Mouse (Mus musculus): ENCODE measurements around the gene Tet3. TPM values are rescaled to one million over a fixed set of nuclear protein-coding genes. Genes with fewer than 3 reads are reported as not detected.

Tet3 gene
- polyA plus RNA-seq, 1 experiment from 2014 or later: 39.9 TPM

- no peak overlapping the region for H3K9ac ChIP-seq (ENCODE audit: low read length)
- ATAC-seq (ENCODE audit: low FRiP score) (no peak), DNase-seq (ENCODE audit: low spot score, missing footprints) (no peak)
- no peak overlapping the region for H3K27ac ChIP-seq (ENCODE audit: low read depth, low read length)
- no peak overlapping the region for H3K4me2 ChIP-seq
- H3K27me3 ChIP-seq (ENCODE audit: control insufficient read depth, insufficient read depth, low read length): no peaks in the 10 kb centered on the region
- WGBS: 91% methylated on average over 12 of the region's 12 CpGs
- no peak overlapping the region for H3K4me3 ChIP-seq (ENCODE audit: low read depth, low read length)
- H3K9me3 ChIP-seq (ENCODE audit: control insufficient read depth, low read length): no peaks in the 10 kb centered on the region
- peaks cover 33% of the 10 kb centered on the region for H3K4me1 ChIP-seq (ENCODE audit: control insufficient read depth, insufficient read depth, low read length)
- H3K36me3 ChIP-seq (ENCODE audit: control insufficient read depth, insufficient read depth, low read length): no peaks in the 10 kb centered on the region
Observed at GRCm38 (mm10) chr6:83415356-83415940, 43.4 kb downstream of the Tet3 start.

- no peak for ATAC-seq (ENCODE audit: low FRiP score)
- Histone ChIP-seq H3K4me3 (ENCODE audit: low read depth, low read length) (no peak overlapping the region), H3K4me2 (no peak overlapping the region), H3K27ac (ENCODE audit: low read depth, low read length) (no peak overlapping the region), H3K27me3 (ENCODE audit: control insufficient read depth, insufficient read depth, low read length) (no peaks in the 10 kb centered on the region), H3K9ac (ENCODE audit: low read length) (no peak overlapping the region), H3K9me3 (ENCODE audit: control insufficient read depth, low read length) (no peaks in the 10 kb centered on the region), H3K36me3 (ENCODE audit: control insufficient read depth, insufficient read depth, low read length) (no peaks in the 10 kb centered on the region), H3K4me1 (ENCODE audit: control insufficient read depth, insufficient read depth, low read length) (peaks cover 36% of the 10 kb centered on the region)
- WGBS: 85% methylated on average over 9 of the region's 9 CpGs
- DNase-seq (ENCODE audit: low spot score, missing footprints): no peak
Observed at GRCm38 (mm10) chr6:83414601-83415355, 44.1 kb downstream of the Tet3 start.

- Histone ChIP-seq H3K36me3 (ENCODE audit: control insufficient read depth, insufficient read depth, low read length) (no peaks in the 10 kb centered on the region), H3K27ac (ENCODE audit: low read depth, low read length) (no peak overlapping the region), H3K4me1 (ENCODE audit: control insufficient read depth, insufficient read depth, low read length) (peaks cover 28% of the 10 kb centered on the region), H3K9me3 (ENCODE audit: control insufficient read depth, low read length) (no peaks in the 10 kb centered on the region), H3K27me3 (ENCODE audit: control insufficient read depth, insufficient read depth, low read length) (no peaks in the 10 kb centered on the region), H3K4me3 (ENCODE audit: low read depth, low read length) (no peak overlapping the region), H3K4me2 (no peak overlapping the region), H3K9ac (ENCODE audit: low read length) (no peak overlapping the region)
- 84% methylated on average over 1 of the region's 1 CpGs for WGBS
- ATAC-seq (ENCODE audit: low FRiP score) (no peak), DNase-seq (ENCODE audit: low spot score, missing footprints) (no peak)
Observed at GRCm38 (mm10) chr6:83413686-83414085, 45.2 kb downstream of the Tet3 start.

- Histone ChIP-seq H3K4me1 (ENCODE audit: control insufficient read depth, insufficient read depth, low read length) (peaks cover 22% of the 10 kb centered on the region), H3K27ac (ENCODE audit: low read depth, low read length) (no peak overlapping the region), H3K36me3 (ENCODE audit: control insufficient read depth, insufficient read depth, low read length) (no peaks in the 10 kb centered on the region), H3K27me3 (ENCODE audit: control insufficient read depth, insufficient read depth, low read length) (no peaks in the 10 kb centered on the region), H3K9ac (ENCODE audit: low read length) (no peak overlapping the region), H3K9me3 (ENCODE audit: control insufficient read depth, low read length) (no peaks in the 10 kb centered on the region), H3K4me3 (ENCODE audit: low read depth, low read length) (no peak overlapping the region), H3K4me2 (no peak overlapping the region)
- DNase-seq (ENCODE audit: low spot score, missing footprints): no peak
- 67% methylated on average over 5 of the region's 5 CpGs for WGBS
- ATAC-seq (ENCODE audit: low FRiP score): 0 out of 2 replicates have a peak, but pooled peaks have one; percentile 28
Observed at GRCm38 (mm10) chr6:83412854-83413401, 46.0 kb downstream of the Tet3 start.

GRCm38 (mm10) chr6:83412362-83412853, 46.5 kb downstream of the Tet3 start:
- Histone ChIP-seq H3K27ac (ENCODE audit: low read depth, low read length) (no peak overlapping the region), H3K27me3 (ENCODE audit: control insufficient read depth, insufficient read depth, low read length) (no peaks in the 10 kb centered on the region), H3K36me3 (ENCODE audit: control insufficient read depth, insufficient read depth, low read length) (no peaks in the 10 kb centered on the region), H3K9ac (ENCODE audit: low read length) (no peak overlapping the region), H3K9me3 (ENCODE audit: control insufficient read depth, low read length) (no peaks in the 10 kb centered on the region), H3K4me2 (no peak overlapping the region), H3K4me1 (ENCODE audit: control insufficient read depth, insufficient read depth, low read length) (peaks cover 22% of the 10 kb centered on the region), H3K4me3 (ENCODE audit: low read depth, low read length) (no peak overlapping the region)
- no peak for DNase-seq (ENCODE audit: low spot score, missing footprints)
- WGBS: 85% methylated on average over 10 of the region's 10 CpGs
- no peak for ATAC-seq (ENCODE audit: low FRiP score)

GRCm38 (mm10) chr6:83411635-83412361, 47.1 kb downstream of the Tet3 start:
- no peak overlapping the region for H3K4me2 ChIP-seq
- WGBS: 88% methylated on average over 9 of the region's 9 CpGs
- ATAC-seq (ENCODE audit: low FRiP score) (no peak), DNase-seq (ENCODE audit: low spot score, missing footprints) (no peak)
- no peaks in the 10 kb centered on the region for H3K9me3 ChIP-seq (ENCODE audit: control insufficient read depth, low read length)
- no peak overlapping the region for H3K4me3 ChIP-seq (ENCODE audit: low read depth, low read length)
- no peaks in the 10 kb centered on the region for H3K36me3 ChIP-seq (ENCODE audit: control insufficient read depth, insufficient read depth, low read length)
- H3K27ac ChIP-seq (ENCODE audit: low read depth, low read length): no peak overlapping the region
- no peaks in the 10 kb centered on the region for H3K27me3 ChIP-seq (ENCODE audit: control insufficient read depth, insufficient read depth, low read length)
- H3K9ac ChIP-seq (ENCODE audit: low read length): no peak overlapping the region
- peaks cover 22% of the 10 kb centered on the region for H3K4me1 ChIP-seq (ENCODE audit: control insufficient read depth, insufficient read depth, low read length)

- DNase-seq (ENCODE audit: low spot score, missing footprints) (no peak), ATAC-seq (ENCODE audit: low FRiP score) (peak; percentile 44; the same call in 1 of the 2 replicates)
- Histone ChIP-seq H3K4me2 (no peak overlapping the region), H3K4me3 (ENCODE audit: low read depth, low read length) (no peak overlapping the region), H3K4me1 (ENCODE audit: control insufficient read depth, insufficient read depth, low read length) (peaks cover 22% of the 10 kb centered on the region), H3K27ac (ENCODE audit: low read depth, low read length) (no peak overlapping the region), H3K9ac (ENCODE audit: low read length) (no peak overlapping the region), H3K27me3 (ENCODE audit: control insufficient read depth, insufficient read depth, low read length) (no peaks in the 10 kb centered on the region), H3K9me3 (ENCODE audit: control insufficient read depth, low read length) (no peaks in the 10 kb centered on the region), H3K36me3 (ENCODE audit: control insufficient read depth, insufficient read depth, low read length) (no peaks in the 10 kb centered on the region)
- 70% methylated on average over 9 of the region's 9 CpGs for whole genome bisulfite sequencing
Observed at GRCm38 (mm10) chr6:83410046-83410706, 48.7 kb downstream of the Tet3 start.

DNA sequence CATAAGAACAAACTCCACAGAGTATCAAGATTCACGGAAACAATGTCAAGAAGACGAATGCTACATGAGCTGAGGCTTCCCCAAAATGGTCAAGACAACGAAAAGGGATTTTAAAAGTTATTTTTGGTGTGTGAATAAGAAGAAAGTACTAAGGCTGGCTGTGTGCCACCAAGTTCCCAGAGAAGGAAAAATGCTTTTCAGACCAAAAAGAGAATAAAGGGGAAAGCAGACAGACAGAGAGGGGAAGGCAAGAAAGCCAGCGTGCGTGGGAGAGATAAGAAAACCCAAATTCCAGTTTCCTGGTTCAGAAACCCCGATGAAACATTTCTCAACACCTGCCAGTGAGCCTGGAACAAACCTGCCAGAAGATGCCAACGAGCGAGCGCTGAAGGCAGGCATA, 50.4 kb downstream of the Tet3 start:
- Histone ChIP-seq H3K4me3 (ENCODE audit: low read depth, low read length) (no peak overlapping the region), H3K9ac (ENCODE audit: low read length) (no peak overlapping the region), H3K4me1 (ENCODE audit: control insufficient read depth, insufficient read depth, low read length) (peaks cover 22% of the 10 kb centered on the region), H3K9me3 (ENCODE audit: control insufficient read depth, low read length) (no peaks in the 10 kb centered on the region), H3K27me3 (ENCODE audit: control insufficient read depth, insufficient read depth, low read length) (no peaks in the 10 kb centered on the region), H3K4me2 (no peak overlapping the region), H3K27ac (ENCODE audit: low read depth, low read length) (no peak overlapping the region), H3K36me3 (ENCODE audit: control insufficient read depth, insufficient read depth, low read length) (peaks cover 12% of the 10 kb centered on the region)
- 94% methylated on average over 9 of the region's 9 CpGs for whole genome bisulfite sequencing
- DNase-seq (ENCODE audit: low spot score, missing footprints): no peak
- no peak for ATAC-seq (ENCODE audit: low FRiP score)

Data from midbrain, embryonic 11.5 days (tissue).